Mouse (Mus musculus) heart, embryonic 13.5 days (tissue): ENCODE measurements around the gene Rcvrn. TPM values are rescaled to one million over a fixed set of nuclear protein-coding genes. Genes with fewer than 3 reads are reported as not detected.

Experiments
- ATAC-seq: fragments of 200-750 bp; cut with Nextera tagmentation; 2 replicates; pipeline ENCODE4 v1.8.0; 2017; ENCODE audit warnings: moderate TSS enrichment; ENCODE audit not compliant: insufficient number of reproducible peaks, low FRiP score, low TSS enrichment; ENCODE audit errors: extremely low read depth
- H3K27ac ChIP-seq: fragments of 300-500 bp; sonication (generic); replicated peaks from 2 replicates; pipeline ENCODE4 v1.5.1; 2015; ENCODE audit warnings: moderate library complexity, mild to moderate bottlenecking, inconsistent platforms
- H3K27me3 ChIP-seq: fragments of 300-500 bp; sonication (generic); replicated peaks from 2 replicates; pipeline ENCODE4 v1.6.1; 2015; ENCODE audit warnings: mild to moderate bottlenecking, inconsistent platforms
- H3K36me3 ChIP-seq: fragments of 300-500 bp; sonication (generic); 2 replicates; pipeline ENCODE4 v1.6.1; 2015; ENCODE audit warnings: mild to moderate bottlenecking, inconsistent platforms
- H3K4me1 ChIP-seq: fragments of 300-500 bp; sonication (generic); 2 replicates; pipeline ENCODE4 v1.6.1; 2015; ENCODE audit warnings: inconsistent platforms
- H3K4me2 ChIP-seq: fragments of 300-500 bp; sonication (generic); 2 replicates; pipeline ENCODE4 v1.6.1; 2015; ENCODE audit warnings: inconsistent platforms, mild to moderate bottlenecking, moderate library complexity
- H3K4me3 ChIP-seq: fragments of 300-500 bp; sonication (generic); 2 replicates; pipeline ENCODE4 v1.5.1; 2015; ENCODE audit warnings: moderate library complexity, mild to moderate bottlenecking, inconsistent platforms
- H3K9ac ChIP-seq: fragments of 300-500 bp; sonication (generic); 2 replicates; pipeline ENCODE4 v1.6.1; 2015; ENCODE audit warnings: inconsistent platforms, mild to moderate bottlenecking, moderate library complexity
- H3K9me3 ChIP-seq: fragments of 300-500 bp; sonication (generic); 2 replicates; pipeline ENCODE4 v1.6.1; 2016; ENCODE audit warnings: inconsistent platforms
- WGBS: fragments of 180-500 bp; shearing (Covaris S2); methylation state at CpG from one replicate; pipeline ENCODE4 v1.1.7; 2015; ENCODE audit warnings: mixed read lengths; 5-methylcytosine and 5-hydroxymethylcytosine counted together
- polyA plus RNA-seq: library from polyadenylated mRNA; unstranded; fragments of >200 nt; fragmentation: Nextera tagmentation; extraction: Ambion mirVana; gene quantifications from 2 replicates; pipeline ENCODE4 v1.2.1, GENCODE M21; 2015

Gene Rcvrn
- polyA plus RNA-seq, 1 experiment from 2014 or later: not detected

DNA sequence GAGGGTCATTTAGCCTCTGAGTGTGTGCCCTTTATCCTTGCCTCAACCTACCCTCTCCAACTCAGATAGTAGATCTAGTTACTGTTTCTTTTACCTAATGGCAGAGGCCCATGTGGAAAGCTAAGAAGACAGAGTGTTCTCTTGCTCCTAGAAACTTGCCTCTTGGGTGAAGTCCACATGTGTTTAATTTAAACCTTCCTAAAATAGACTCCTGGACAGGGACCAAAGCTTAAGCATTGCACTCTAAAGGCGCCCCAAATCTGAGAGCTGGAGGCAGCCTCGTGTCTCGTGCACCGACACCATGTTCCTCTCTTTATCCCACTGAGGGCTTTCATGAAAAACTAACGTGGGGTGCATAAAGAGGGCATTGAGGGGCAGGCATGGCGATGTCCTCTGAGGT, 32.0 kb downstream of the Rcvrn start:
- Histone ChIP-seq H3K4me2 (no peak overlapping the region), H3K4me3 (no peak overlapping the region), H3K9me3 (no peaks in the 10 kb centered on the region), H3K27ac (no peak overlapping the region), H3K36me3 (no peaks in the 10 kb centered on the region), H3K27me3 (no peaks in the 10 kb centered on the region), H3K4me1 (peaks cover 8% of the 10 kb centered on the region), H3K9ac (no peak overlapping the region)
- ATAC-seq: no peak
- 54% methylated on average over 6 of the region's 6 CpGs for WGBS

DNA sequence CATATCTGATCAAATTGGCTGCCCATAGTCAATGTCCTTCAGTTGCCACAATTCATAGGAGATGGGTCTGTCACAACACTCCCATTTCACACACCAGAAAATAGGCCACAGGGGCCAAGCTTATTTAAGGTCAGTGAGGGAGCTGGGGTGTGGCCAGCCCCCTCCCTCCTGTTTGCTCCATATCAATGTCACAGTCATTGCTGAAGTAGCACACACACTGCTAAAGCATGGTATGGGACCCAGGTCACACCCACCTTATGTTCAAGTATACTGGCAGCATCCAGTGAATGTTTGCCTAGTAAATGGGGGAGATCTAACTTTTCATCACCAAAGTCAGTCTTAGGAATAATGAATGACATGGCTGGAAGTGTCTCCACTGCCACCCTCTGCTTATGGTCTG, 33.6 kb downstream of the Rcvrn start:
- Histone ChIP-seq H3K27ac (no peak overlapping the region), H3K4me1 (peaks cover 8% of the 10 kb centered on the region), H3K27me3 (no peaks in the 10 kb centered on the region), H3K36me3 (no peaks in the 10 kb centered on the region), H3K9me3 (no peaks in the 10 kb centered on the region), H3K4me3 (no peak overlapping the region), H3K9ac (no peak overlapping the region), H3K4me2 (no peak overlapping the region)
- ATAC-seq: no peak

GRCm38 (mm10) chr11:67731056-67731455, 35.9 kb downstream of the Rcvrn start:
- Histone ChIP-seq H3K9ac (no peak overlapping the region), H3K36me3 (no peaks in the 10 kb centered on the region), H3K4me1 (peaks cover 8% of the 10 kb centered on the region), H3K27ac (no peak overlapping the region), H3K4me3 (no peak overlapping the region), H3K9me3 (no peaks in the 10 kb centered on the region), H3K27me3 (no peaks in the 10 kb centered on the region), H3K4me2 (no peak overlapping the region)
- no peak for ATAC-seq
- 93% methylated on average over 2 of the region's 2 CpGs for WGBS

DNA sequence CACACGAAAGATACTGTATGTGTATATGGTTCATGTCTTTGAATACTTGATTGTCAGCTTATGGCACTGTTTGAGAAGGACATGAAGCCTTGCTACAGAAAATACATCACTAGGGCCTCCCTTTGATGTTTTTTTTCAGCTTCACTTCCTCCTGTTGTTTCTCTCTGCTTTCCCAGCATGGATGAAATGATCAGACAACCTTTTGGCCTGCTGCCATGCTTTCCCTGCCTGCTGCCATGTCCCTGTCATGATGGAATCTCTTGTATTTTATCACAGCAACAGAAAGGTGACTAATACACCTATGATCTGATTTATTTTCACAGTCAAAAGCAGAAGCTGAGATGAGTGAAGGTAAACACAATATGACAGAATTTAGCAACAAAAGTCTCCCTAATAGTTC, 38.6 kb downstream of the Rcvrn start:
- no peak for ATAC-seq
- no peak overlapping the region for H3K27ac ChIP-seq
- no peaks in the 10 kb centered on the region for H3K9me3 ChIP-seq
- H3K27me3 ChIP-seq: no peaks in the 10 kb centered on the region
- no peak overlapping the region for H3K4me2 ChIP-seq
- H3K4me1 ChIP-seq: no peaks in the 10 kb centered on the region
- no peak overlapping the region for H3K9ac ChIP-seq
- 75% methylated on average over 1 of the region's 1 CpGs for WGBS
- H3K36me3 ChIP-seq: no peaks in the 10 kb centered on the region
- no peak overlapping the region for H3K4me3 ChIP-seq

- no peak overlapping the region for H3K27ac ChIP-seq
- whole genome bisulfite sequencing: 68% methylated on average over 3 of the region's 3 CpGs
- H3K4me2 ChIP-seq: no peak overlapping the region
- no peaks in the 10 kb centered on the region for H3K36me3 ChIP-seq
- no peak overlapping the region for H3K9ac ChIP-seq
- H3K27me3 ChIP-seq: no peaks in the 10 kb centered on the region
- no peaks in the 10 kb centered on the region for H3K9me3 ChIP-seq
- no peak overlapping the region for H3K4me3 ChIP-seq
- no peaks in the 10 kb centered on the region for H3K4me1 ChIP-seq
- no peak for ATAC-seq
Measured at GRCm38 (mm10) chr11:67734597-67734996, 39.5 kb downstream of the Rcvrn start.

GRCm38 (mm10) chr11:67738345-67738744, 43.2 kb downstream of the Rcvrn start:
- Histone ChIP-seq H3K27ac (no peak overlapping the region), H3K9me3 (no peaks in the 10 kb centered on the region), H3K9ac (no peak overlapping the region), H3K4me3 (no peak overlapping the region), H3K36me3 (no peaks in the 10 kb centered on the region), H3K4me2 (no peak overlapping the region), H3K4me1 (no peaks in the 10 kb centered on the region), H3K27me3 (no peaks in the 10 kb centered on the region)
- no peak for ATAC-seq
- 74% methylated on average over 6 of the region's 6 CpGs for WGBS

DNA sequence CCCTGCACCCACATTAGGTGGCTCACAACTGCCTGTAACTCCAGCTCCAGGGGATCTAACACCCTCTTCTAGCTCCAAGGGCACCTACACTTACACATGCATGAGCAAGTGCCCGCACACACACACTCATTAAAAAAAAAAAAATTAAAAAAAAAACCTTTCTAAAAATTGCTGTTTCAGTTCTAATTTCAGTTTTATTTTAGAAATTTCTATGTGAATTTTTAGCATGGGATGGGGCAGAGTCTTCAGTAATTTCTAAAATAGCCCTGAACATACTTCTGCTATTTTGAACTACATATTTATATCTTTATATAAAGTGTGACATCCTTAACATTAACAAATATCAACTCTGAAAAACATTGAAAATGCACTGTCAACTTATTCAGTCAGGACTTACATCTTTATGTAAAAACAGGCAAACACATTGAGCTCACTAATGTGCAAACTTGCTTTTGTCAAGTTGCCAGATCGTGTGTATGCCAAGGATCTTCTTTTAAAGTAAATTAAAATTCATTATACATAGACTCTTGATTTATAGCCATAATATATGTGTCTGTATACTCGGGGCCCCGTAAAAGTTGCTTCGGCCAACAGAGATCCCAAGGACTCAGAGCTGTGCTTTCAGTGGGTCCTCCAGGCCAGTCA, 43.8 kb downstream of the Rcvrn start:
- no peak overlapping the region for H3K27ac ChIP-seq
- H3K4me2 ChIP-seq: no peak overlapping the region
- WGBS: 82% methylated on average over 5 of the region's 5 CpGs
- no peak overlapping the region for H3K4me3 ChIP-seq
- H3K36me3 ChIP-seq: no peaks in the 10 kb centered on the region
- ATAC-seq: no peak
- no peak overlapping the region for H3K9ac ChIP-seq
- H3K9me3 ChIP-seq: no peaks in the 10 kb centered on the region
- no peaks in the 10 kb centered on the region for H3K4me1 ChIP-seq
- no peaks in the 10 kb centered on the region for H3K27me3 ChIP-seq

DNA sequence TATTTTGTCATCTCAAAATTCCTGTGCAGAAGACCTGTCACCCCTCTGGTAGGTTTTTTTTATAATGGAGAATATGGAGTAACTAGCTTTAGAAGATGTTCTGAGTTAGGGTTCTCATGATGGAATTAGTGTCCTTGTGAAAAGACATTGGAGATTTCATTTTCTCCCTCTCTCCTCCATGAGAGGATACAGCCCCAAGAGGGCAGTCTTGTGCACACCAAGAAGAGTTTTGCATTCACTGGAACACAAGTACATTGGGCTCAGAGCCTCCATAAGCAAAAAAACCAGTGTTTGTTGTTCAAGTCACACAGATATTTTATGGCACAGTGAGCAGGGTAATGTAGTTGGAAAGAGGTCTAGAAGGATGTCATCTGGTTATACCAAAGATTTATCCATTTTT, 46.4 kb downstream of the Rcvrn start:
- Histone ChIP-seq H3K9ac (no peak overlapping the region), H3K27ac (no peak overlapping the region), H3K27me3 (no peaks in the 10 kb centered on the region), H3K4me2 (no peak overlapping the region), H3K4me3 (no peak overlapping the region), H3K9me3 (no peaks in the 10 kb centered on the region), H3K36me3 (no peaks in the 10 kb centered on the region), H3K4me1 (no peaks in the 10 kb centered on the region)
- no peak for ATAC-seq

Other genes starting within 250 kb of the Rcvrn start
- 8.4 and 9.0 TPM in 2 replicates for gene Gas7, start 239.9 kb upstream of the Rcvrn start, polyA plus RNA-seq
- not detected in 2 replicates for gene Glp2r, start 75.8 kb downstream of the Rcvrn start, polyA plus RNA-seq
- not detected in 2 replicates for gene Gsg1l2, start 79.3 kb downstream of the Rcvrn start, polyA plus RNA-seq
- 3.8 and 4.2 TPM in 2 replicates for gene Dhrs7c, start 102.9 kb downstream of the Rcvrn start, polyA plus RNA-seq
- 0.80 and 0.87 TPM in 2 replicates for gene Usp43, start 226.8 kb downstream of the Rcvrn start, polyA plus RNA-seq